ENCODE assay signal across 9 mouse cellular contexts in genomic region chr5:122280422-122280826, GRCm38 (mm10). TPM values are rescaled to one million over a fixed set of nuclear protein-coding genes. Genes with fewer than 3 reads are reported as not detected.
DNase-seq lines count a peak whose midpoint lies in the region; ATAC-seq lines count a peak whose summit lies in the region.
"Had no signal": no experiment of that assay in that cellular context is flagged by ENCODE, and none has a peak within 500 bp of the region (broad histone marks: within the 10 kb centered on the region; RNA-seq: fewer than 3 reads in every experiment).

No protein-coding gene starts in this region.

- no peak overlapping the region for H3K4me3 ChIP-seq in liver, embryonic 13.5 days (replicated peaks)
- H3K4me3 ChIP-seq in stomach, embryonic 15.5 days (replicated peaks) = no peak overlapping the region; the same call in 1 of the 2 replicates
- H3K4me3 ChIP-seq: left cerebral cortex, adult 2 months had no signal

- no peaks in the 10 kb centered on the region for H3K36me3 ChIP-seq in liver, embryonic 13.5 days
- H3K36me3 ChIP-seq in stomach, embryonic 15.5 days = no peaks in the 10 kb centered on the region

- peaks cover 37% of the 10 kb centered on the region for H3K4me1 ChIP-seq in liver, embryonic 13.5 days (replicated peaks)
- peaks cover 16% of the 10 kb centered on the region for H3K4me1 ChIP-seq in stomach, embryonic 15.5 days

- H3K4me2 ChIP-seq in liver, embryonic 13.5 days = peak overlapping the region; percentile 24; the same call in 1 of the 2 replicates
- peak overlapping the region; percentile 28 for H3K4me2 ChIP-seq in stomach, embryonic 15.5 days

- no peaks in the 10 kb centered on the region for H3K9me3 ChIP-seq in liver, embryonic 13.5 days (replicated peaks)
- no peaks in the 10 kb centered on the region for H3K9me3 ChIP-seq in stomach, embryonic 15.5 days

- no peak overlapping the region for H3K27ac ChIP-seq in liver, embryonic 13.5 days
- H3K27ac ChIP-seq in stomach, embryonic 15.5 days = peak overlapping the region; percentile 62
- H3K27ac ChIP-seq: left cerebral cortex, adult 2 months had no signal

- DNase-seq in adrenal gland, postnatal 14 days = peak; percentile 68
- DNase-seq in adrenal gland, adult 8-10 months = no peak
- peak; percentile 28 to 47 for DNase-seq in kidney, postnatal 36 days
- DNase-seq in kidney, postnatal 14 days = no peak
- DNase-seq in liver, embryonic 13.5 days = no peak
- no peak for DNase-seq in left cerebral cortex, adult 18-20 months (ENCODE audit: low spot score in 2 of 2)
- DNase-seq in ovary, adult 18-20 months (ENCODE audit: low spot score) = no peak

- 44% methylated on average over 6 of the region's 6 CpGs for WGBS in liver, embryonic 13.5 days (ENCODE audit: insufficient replicate concordance)
- 31% methylated on average over 6 of the region's 6 CpGs for WGBS in stomach, embryonic 15.5 days

- H3K27me3 ChIP-seq in liver, embryonic 13.5 days = peaks cover 29% of the 10 kb centered on the region
- no peaks in the 10 kb centered on the region for H3K27me3 ChIP-seq in stomach, embryonic 15.5 days (replicated peaks)

- no peak overlapping the region for H3K9ac ChIP-seq in liver, embryonic 13.5 days
- H3K9ac ChIP-seq in stomach, embryonic 15.5 days = no peak overlapping the region

- ATAC-seq in liver, embryonic 13.5 days (ENCODE audit: low read depth) = no peak
- ATAC-seq in stomach, embryonic 15.5 days (ENCODE audit: insufficient read depth, low FRiP score, low read depth) = no peak

RNA-seq across cellular contexts. Expression of gene Pptc7, which starts 3.7 kb away (rescaled TPM):
- total RNA-seq in adrenal gland, postnatal 14 days (2021) = 42.4 and 44.7 TPM in 2 replicates
- 10 to 100 TPM; 65.9 to 69.7 (median 68.8) TPM for total RNA-seq in adrenal gland, adult 8-10 months (2022)
- polyA plus RNA-seq in liver, embryonic 13.5 days (2015; fragmentation: Nextera tagmentation; extraction: Ambion mirVana) = 3.4 and 3.5 TPM in 2 replicates
- polyA plus RNA-seq in stomach, embryonic 15.5 days (2015; fragmentation: Nextera tagmentation; extraction: Ambion mirVana) = 10.5 and 10.6 TPM in 2 replicates
- total RNA-seq in left cerebral cortex, adult 18-20 months (2021) = 10 to 100 TPM; 42.0 to 50.5 TPM

RNA-seq across cellular contexts. Expression of gene Tctn1, which starts 16.2 kb away (rescaled TPM):
- 12.7 and 14.5 TPM in 2 replicates for total RNA-seq in adrenal gland, postnatal 14 days (2021)
- total RNA-seq in adrenal gland, adult 8-10 months (2022) = 10 to 100 TPM; 14.8 to 34.9 (median 23.1) TPM
- polyA plus RNA-seq in liver, embryonic 13.5 days (2015; fragmentation: Nextera tagmentation; extraction: Ambion mirVana) = 0.68 and 1.1 TPM in 2 replicates
- 4.8 and 5.0 TPM in 2 replicates for polyA plus RNA-seq in stomach, embryonic 15.5 days (2015; fragmentation: Nextera tagmentation; extraction: Ambion mirVana)
- total RNA-seq in left cerebral cortex, adult 18-20 months (2021) = 10 to 100 TPM; 10.3 to 14.6 TPM

Comparison
In these comparisons a context has a peak if more than half of its experiments do, and no peak if none do; other contexts are left out.
1. DNase-seq: peak in adrenal gland, postnatal 14 days (single experiment) and kidney, postnatal 36 days (2 of 2); none in adrenal gland, adult 8-10 months (single experiment), kidney, postnatal 14 days (single experiment), liver, embryonic 13.5 days (single experiment), left cerebral cortex, adult 18-20 months (0 of 2) and ovary, adult 18-20 months (single experiment).